Mouse (Mus musculus) testis, adult 2 months (tissue): Measurements from ENCODE around the gene Bap1.

Experiments
- CTCF ChIP-seq: fragments of 200-500 bp; IDR thresholded peaks from 2 replicates; pipeline ENCODE4 v1.5.1; 2012; ENCODE audit warnings: low read depth, mild to moderate bottlenecking, inconsistent platforms, low read length, moderate library complexity; ENCODE audit not compliant: control insufficient read depth, insufficient read depth, insufficient replicate concordance
- POLR2A ChIP-seq: fragments of 200-500 bp; IDR thresholded peaks from 2 replicates; pipeline ENCODE4 v1.6.1; 2012; ENCODE audit warnings: low read depth, mild to moderate bottlenecking, inconsistent platforms, low read length, moderate library complexity; ENCODE audit not compliant: control insufficient read depth

GRCm38 (mm10) chr14:31245946-31246345 is 5.3 kb upstream of the Bap1 start:
- TF ChIP-seq POLR2A (no peak), CTCF (no peak)
